Mouse (Mus musculus) kidney, embryonic 16.5 days (tissue): ENCODE results near the gene Gm20388. TPM values are rescaled to one million over a fixed set of nuclear protein-coding genes. Genes with fewer than 3 reads are reported as not detected.
A peak's percentile ranks its signal among the peaks of the same experiment; 100 is the strongest.

ENCODE experiments used
- ATAC-seq: fragments of 200-750 bp; cut with Nextera tagmentation; 2 replicates; pipeline ENCODE4 v1.8.0; 2017; ENCODE audit warnings: moderate TSS enrichment; ENCODE audit not compliant: low FRiP score, low TSS enrichment
- H3K27ac ChIP-seq: fragments of 300-500 bp; sonication (generic); 2 replicates; pipeline ENCODE4 v1.5.1; 2014; ENCODE audit warnings: low read length
- H3K27me3 ChIP-seq: fragments of 300-500 bp; sonication (generic); 2 replicates; pipeline ENCODE4 v1.6.1; 2014; ENCODE audit warnings: low read length, control low read depth, mixed read lengths; ENCODE audit not compliant: insufficient read depth
- H3K36me3 ChIP-seq: fragments of 300-500 bp; sonication (generic); 2 replicates; pipeline ENCODE4 v1.6.1; 2014; ENCODE audit warnings: low read length, control low read depth, mixed read lengths; ENCODE audit not compliant: insufficient read depth
- H3K4me1 ChIP-seq: fragments of 300-500 bp; sonication (generic); 2 replicates; pipeline ENCODE4 v1.6.1; 2014; ENCODE audit warnings: low read length, control low read depth, mixed read lengths; ENCODE audit not compliant: insufficient read depth
- H3K4me2 ChIP-seq: fragments of 300-500 bp; sonication (generic); replicated peaks from 2 replicates; pipeline ENCODE4 v1.6.1; 2014; ENCODE audit warnings: low read depth, low read length
- H3K4me3 ChIP-seq: fragments of 300-500 bp; sonication (generic); 2 replicates; pipeline ENCODE4 v1.5.1; 2014; ENCODE audit warnings: mild to moderate bottlenecking, low read length
- H3K9ac ChIP-seq: fragments of 300-500 bp; sonication (generic); replicated peaks from 2 replicates; pipeline ENCODE4 v1.6.1; 2014; ENCODE audit warnings: low read length
- H3K9me3 ChIP-seq: fragments of 300-500 bp; sonication (generic); 2 replicates; pipeline ENCODE4 v1.6.1; 2016; ENCODE audit warnings: low read length, control low read depth
- WGBS: fragments of 180-500 bp; shearing (Covaris S2); extraction: QIAGEN DNeasy Blood & Tissue Kit; methylation state at CpG from one replicate; pipeline ENCODE4 v1.1.7; 2014; 5-methylcytosine and 5-hydroxymethylcytosine counted together
- polyA plus RNA-seq: library from polyadenylated mRNA; unstranded; fragments of >200 nt; fragmentation: Nextera tagmentation; extraction: Ambion mirVana; gene quantifications from 2 replicates; pipeline ENCODE4 v1.2.1, GENCODE M21; 2015

The Gm20388 gene
- polyA plus RNA-seq, 1 experiment from 2014 or later = 7.7 TPM

DNA sequence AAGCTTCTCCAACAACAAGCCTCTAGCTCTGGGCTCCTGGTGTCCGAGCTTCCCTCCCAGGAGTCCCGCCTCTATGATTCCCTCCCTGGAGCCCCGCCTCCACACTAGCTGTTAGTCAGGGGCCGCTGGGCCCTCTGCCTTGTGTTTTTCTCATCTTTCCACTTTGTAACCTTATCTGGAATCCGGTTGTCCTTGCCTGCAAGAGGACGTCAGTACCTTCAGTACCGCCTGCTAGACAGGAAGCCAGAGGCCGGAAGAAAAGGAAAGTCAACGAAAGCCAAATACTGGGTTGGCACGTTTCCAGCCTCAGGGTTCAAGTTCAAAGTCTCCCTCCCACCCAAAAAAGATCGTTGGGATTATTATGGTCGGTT is 841.4 kb downstream of the Gm20388 start:
- Histone ChIP-seq H3K9ac (peak overlapping the region; percentile 36), H3K27me3 (no peaks in the 10 kb centered on the region), H3K9me3 (no peaks in the 10 kb centered on the region), H3K4me1 (peaks cover 53% of the 10 kb centered on the region), H3K4me3 (no peak overlapping the region), H3K4me2 (peak overlapping the region; percentile 34), H3K27ac (peak overlapping the region; percentile 89), H3K36me3 (no peaks in the 10 kb centered on the region)
- ATAC-seq = peak; percentile 74
- 3% methylated on average over 12 of the region's 12 CpGs for WGBS

DNA sequence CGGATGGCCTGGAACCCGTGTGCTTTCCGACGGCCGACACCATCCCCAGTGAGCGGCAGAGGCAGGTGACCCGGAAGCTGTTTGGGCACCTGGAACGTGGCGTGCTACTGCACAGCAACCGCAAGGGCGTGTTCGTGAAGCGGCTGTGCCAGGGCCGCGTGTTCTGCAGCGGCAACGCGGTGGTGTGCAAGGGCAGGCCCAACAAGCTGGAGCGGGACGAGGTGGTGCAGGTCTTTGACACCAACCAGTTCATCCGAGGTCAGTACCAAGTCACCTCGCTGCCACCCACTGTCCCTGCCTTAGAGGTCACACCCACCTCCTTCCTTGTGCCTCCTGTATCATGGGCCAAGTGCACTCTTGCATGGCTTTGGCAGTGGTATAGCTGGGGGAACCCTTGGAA is 842.8 kb downstream of the Gm20388 start:
- no peak overlapping the region for H3K27ac ChIP-seq
- no peaks in the 10 kb centered on the region for H3K27me3 ChIP-seq
- H3K4me1 ChIP-seq = peaks cover 53% of the 10 kb centered on the region
- 93% methylated on average over 22 of the region's 22 CpGs for WGBS
- ATAC-seq = no peak
- no peaks in the 10 kb centered on the region for H3K36me3 ChIP-seq
- no peak overlapping the region for H3K9ac ChIP-seq
- H3K4me2 ChIP-seq = no peak overlapping the region
- H3K9me3 ChIP-seq = no peaks in the 10 kb centered on the region
- no peak overlapping the region for H3K4me3 ChIP-seq

DNA sequence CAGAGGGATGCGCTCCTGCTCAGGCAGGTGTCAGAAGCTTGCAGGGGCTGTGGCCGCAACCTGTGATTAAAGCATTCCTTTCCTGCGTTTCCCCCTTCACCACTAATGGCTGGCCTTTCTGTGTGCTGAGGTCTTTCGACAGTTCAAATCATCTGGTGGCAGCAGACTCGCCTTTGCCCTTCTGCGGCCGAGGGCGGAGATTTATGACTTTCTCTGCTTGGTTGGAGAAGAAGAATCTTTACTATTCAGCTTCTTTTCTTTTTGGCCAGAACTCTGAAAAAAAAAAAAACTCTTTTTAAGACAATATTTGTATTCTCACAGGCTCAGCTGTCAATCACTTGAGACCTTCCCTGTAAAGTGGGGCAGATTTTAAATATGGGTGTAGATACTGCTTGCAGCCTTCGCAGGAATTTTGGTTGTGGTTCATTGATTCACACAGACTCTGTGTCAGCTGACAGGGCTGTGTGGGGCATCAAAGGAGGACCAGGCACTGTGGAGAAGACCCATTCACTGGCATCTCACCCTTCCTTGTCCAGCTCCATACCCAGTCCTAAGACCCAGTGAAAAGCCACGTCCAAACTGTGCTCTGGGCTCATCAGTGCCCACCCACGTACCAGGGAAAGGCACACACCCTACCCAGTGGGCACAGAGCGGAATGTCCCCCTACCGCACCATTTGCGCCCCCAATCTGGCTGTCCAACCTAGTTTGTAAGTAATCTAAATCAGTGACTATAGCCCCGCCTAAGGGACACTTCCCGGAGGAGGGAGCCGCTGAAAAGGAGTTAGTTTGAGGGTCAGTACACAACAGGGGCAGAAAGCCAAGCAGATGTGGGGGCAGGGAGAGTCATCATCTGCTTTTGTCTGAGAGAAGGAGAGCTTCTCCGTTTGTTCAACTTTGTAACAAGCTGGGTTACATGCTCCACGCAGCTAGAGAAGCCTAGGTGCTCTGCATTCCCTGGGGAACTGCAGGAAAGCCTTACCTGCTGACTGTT is 845.0 kb downstream of the Gm20388 start:
- peaks cover 53% of the 10 kb centered on the region for H3K4me1 ChIP-seq
- H3K4me2 ChIP-seq = no peak overlapping the region
- H3K36me3 ChIP-seq = no peaks in the 10 kb centered on the region
- H3K27ac ChIP-seq = peak overlapping the region; percentile 71
- ATAC-seq = peak; percentile 36
- peak overlapping the region; percentile 24; the same call in 1 of the 2 replicates for H3K9ac ChIP-seq
- H3K4me3 ChIP-seq = no peak overlapping the region
- H3K9me3 ChIP-seq = no peaks in the 10 kb centered on the region
- H3K27me3 ChIP-seq = no peaks in the 10 kb centered on the region
- 25% methylated on average over 19 of the region's 19 CpGs for WGBS

DNA sequence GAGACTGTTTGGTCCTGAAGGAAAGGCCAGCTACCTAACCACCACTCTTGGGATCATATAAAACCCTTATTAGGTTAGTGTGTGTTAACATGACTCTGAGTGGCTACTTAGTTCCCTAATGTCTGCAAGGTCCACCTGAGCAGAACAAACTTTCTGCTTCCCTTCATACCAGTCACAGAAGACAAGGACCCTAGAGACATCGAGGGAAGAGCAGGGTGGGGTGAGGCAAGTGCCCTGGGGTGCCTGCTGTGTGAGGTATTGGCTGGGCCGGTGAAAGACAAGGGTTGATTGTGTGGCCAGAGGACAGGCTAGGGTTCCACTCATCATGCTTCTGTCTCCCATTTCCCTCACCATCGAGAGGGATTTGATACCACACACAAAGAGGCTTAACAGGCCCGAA is 847.4 kb downstream of the Gm20388 start:
- H3K9me3 ChIP-seq = no peaks in the 10 kb centered on the region
- WGBS = 75% methylated on average over 4 of the region's 4 CpGs
- H3K4me1 ChIP-seq = peaks cover 33% of the 10 kb centered on the region
- H3K27ac ChIP-seq = no peak overlapping the region
- no peak overlapping the region for H3K4me2 ChIP-seq
- H3K36me3 ChIP-seq = no peaks in the 10 kb centered on the region
- ATAC-seq = no peak
- no peaks in the 10 kb centered on the region for H3K27me3 ChIP-seq
- H3K4me3 ChIP-seq = no peak overlapping the region
- no peak overlapping the region for H3K9ac ChIP-seq

DNA sequence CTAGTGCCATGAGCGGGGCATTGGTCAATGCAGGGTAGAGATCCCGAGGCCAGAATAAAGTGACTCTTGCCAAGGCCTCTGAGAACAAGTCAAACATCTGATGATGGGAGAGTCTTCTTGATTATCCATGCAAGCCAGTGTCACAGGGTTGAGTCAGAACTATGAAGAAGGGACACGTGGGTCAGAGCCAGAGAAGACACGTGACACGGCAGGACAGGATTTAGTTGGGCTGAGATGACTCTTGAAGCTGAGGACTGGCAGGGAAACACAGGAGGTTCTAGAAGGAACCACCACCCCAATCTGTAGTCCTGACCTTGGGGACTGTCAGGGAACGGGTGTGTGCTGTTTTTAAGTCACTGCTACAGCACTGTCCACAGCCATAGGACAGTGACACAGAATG is 849.2 kb downstream of the Gm20388 start:
- no peak overlapping the region for H3K4me2 ChIP-seq
- H3K4me3 ChIP-seq = no peak overlapping the region
- WGBS = 84% methylated on average over 6 of the region's 6 CpGs
- no peak overlapping the region for H3K27ac ChIP-seq
- peaks cover 16% of the 10 kb centered on the region for H3K4me1 ChIP-seq
- H3K27me3 ChIP-seq = no peaks in the 10 kb centered on the region
- no peak overlapping the region for H3K9ac ChIP-seq
- no peaks in the 10 kb centered on the region for H3K9me3 ChIP-seq
- no peaks in the 10 kb centered on the region for H3K36me3 ChIP-seq
- no peak for ATAC-seq

DNA sequence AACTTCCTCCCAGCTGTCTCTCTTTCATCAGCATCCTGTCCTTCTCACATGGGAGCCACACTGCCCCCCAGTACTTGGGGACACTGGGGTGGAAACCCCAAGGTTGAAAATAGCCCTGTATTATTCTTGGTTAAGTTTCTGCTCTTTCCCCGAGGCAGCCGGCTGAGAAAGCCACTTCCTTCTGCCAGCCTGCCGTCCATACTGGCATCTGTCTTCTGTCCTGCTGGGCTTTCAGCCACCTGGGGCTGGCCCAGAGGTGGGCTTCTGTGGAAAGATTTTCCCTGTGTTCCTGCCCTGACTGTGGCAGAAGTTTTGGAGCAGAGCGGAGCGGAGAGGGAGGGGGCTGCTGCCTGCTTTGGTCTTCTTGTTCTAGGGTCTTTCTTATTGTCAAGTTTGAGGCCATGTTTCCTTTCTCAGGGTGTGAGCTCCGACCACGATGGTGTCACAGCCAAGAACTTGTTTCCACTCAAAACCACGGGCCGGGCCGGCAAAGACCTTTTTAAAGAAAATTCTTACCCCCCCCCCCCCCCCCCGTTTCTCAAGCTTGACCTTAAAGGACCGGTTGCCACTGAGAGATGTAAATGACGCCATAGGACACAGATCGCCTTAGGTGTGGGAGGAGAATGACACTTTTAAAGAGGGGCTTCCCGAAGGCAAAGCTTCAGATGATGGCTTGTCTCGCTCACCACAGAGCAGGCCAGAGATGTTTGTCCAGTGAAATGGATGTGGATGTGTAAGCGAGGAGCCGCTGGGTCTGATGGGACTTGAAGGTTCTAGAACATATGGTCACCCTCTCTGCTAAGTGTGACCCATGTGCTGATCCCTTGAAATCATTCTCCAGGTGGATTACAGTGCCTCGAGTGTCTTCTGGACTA is 849.9 kb downstream of the Gm20388 start:
- H3K27me3 ChIP-seq = no peaks in the 10 kb centered on the region
- H3K4me1 ChIP-seq = peaks cover 9% of the 10 kb centered on the region
- no peak overlapping the region for H3K4me2 ChIP-seq
- no peaks in the 10 kb centered on the region for H3K9me3 ChIP-seq
- no peak overlapping the region for H3K9ac ChIP-seq
- H3K4me3 ChIP-seq = no peak overlapping the region
- no peaks in the 10 kb centered on the region for H3K36me3 ChIP-seq
- 79% methylated on average over 19 of the region's 19 CpGs for WGBS
- H3K27ac ChIP-seq = no peak overlapping the region
- ATAC-seq = no peak

DNA sequence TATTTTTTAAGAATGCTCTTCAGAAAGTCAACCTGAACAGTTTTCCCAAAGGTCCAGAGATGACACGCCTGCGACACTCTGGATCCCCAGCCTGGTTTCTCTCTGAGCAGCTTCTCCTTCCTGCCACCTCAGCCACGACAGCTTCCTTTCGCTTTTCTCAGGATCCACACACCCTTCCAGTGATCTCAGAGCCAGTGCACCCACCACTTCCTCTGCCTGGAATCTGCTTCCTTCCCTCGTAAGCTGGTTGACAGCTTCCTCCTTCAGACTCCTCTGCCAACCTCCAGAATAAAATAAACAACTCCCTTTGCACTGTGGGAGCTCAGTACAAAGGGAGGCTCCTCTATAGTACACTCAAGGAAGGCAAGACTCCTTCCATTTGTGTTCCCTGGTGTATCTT is 852.6 kb downstream of the Gm20388 start:
- no peaks in the 10 kb centered on the region for H3K36me3 ChIP-seq
- H3K4me1 ChIP-seq = no peaks in the 10 kb centered on the region
- no peak overlapping the region for H3K4me3 ChIP-seq
- WGBS = 65% methylated on average over 5 of the region's 5 CpGs
- no peak overlapping the region for H3K9ac ChIP-seq
- no peak overlapping the region for H3K27ac ChIP-seq
- no peak overlapping the region for H3K4me2 ChIP-seq
- ATAC-seq = no peak
- H3K9me3 ChIP-seq = no peaks in the 10 kb centered on the region
- H3K27me3 ChIP-seq = no peaks in the 10 kb centered on the region

DNA sequence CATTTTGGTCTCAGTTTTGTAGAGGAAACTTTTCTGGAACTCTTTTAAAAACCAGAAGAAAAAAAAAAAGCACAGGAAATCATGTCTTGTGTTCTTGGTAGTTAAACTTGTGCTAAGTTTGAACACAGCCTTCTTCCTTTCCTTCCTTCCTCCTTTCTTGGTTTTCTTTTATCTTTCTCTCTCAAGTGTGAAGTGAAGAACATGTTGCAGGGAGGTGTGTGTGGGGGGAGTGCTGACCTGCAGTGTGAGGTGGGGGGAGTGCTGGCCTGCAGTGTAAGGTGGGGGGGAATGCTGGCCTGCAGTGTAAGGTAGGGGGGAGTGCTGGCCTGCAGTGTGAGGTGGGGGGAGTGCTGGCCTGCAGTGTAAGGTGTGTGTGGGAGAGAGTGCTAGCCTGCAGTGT is 854.0 kb downstream of the Gm20388 start:
- H3K4me1 ChIP-seq = no peaks in the 10 kb centered on the region
- no peak overlapping the region for H3K4me3 ChIP-seq
- H3K9me3 ChIP-seq = no peaks in the 10 kb centered on the region
- H3K4me2 ChIP-seq = no peak overlapping the region
- no peaks in the 10 kb centered on the region for H3K36me3 ChIP-seq
- H3K9ac ChIP-seq = no peak overlapping the region
- ATAC-seq = no peak
- no peak overlapping the region for H3K27ac ChIP-seq
- H3K27me3 ChIP-seq = no peaks in the 10 kb centered on the region; the same call in 1 of the 2 replicates

DNA sequence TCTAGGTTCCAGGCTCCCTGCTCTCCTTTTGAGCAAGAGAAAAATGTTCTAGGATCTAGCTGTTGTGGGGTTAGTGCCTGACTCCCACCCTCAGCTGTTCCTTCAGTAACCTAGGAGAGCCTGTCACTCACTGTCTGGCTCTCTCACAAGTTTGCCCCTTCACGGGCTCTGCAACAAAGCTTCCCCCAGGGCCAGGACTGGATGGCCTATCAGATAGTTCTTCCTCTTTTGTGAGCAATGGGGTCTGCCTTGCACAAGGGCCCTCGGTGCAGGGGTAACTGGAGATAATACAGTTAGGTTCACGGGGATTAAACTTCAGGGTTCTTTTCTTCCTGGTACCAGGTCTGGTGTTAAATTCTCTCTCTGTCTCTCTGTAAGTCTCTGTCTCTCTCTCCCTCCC is 856.0 kb downstream of the Gm20388 start:
- H3K27me3 ChIP-seq = no peaks in the 10 kb centered on the region; the same call in 1 of the 2 replicates
- H3K4me1 ChIP-seq = no peaks in the 10 kb centered on the region
- H3K4me3 ChIP-seq = no peak overlapping the region
- H3K36me3 ChIP-seq = no peaks in the 10 kb centered on the region
- no peak overlapping the region for H3K27ac ChIP-seq
- ATAC-seq = no peak
- H3K4me2 ChIP-seq = no peak overlapping the region
- H3K9me3 ChIP-seq = no peaks in the 10 kb centered on the region
- H3K9ac ChIP-seq = no peak overlapping the region
- WGBS = 53% methylated on average over 3 of the region's 3 CpGs
